Mouse (Mus musculus): ENCODE data around the gene Gm37240.

Gene Gm37240

DNA sequence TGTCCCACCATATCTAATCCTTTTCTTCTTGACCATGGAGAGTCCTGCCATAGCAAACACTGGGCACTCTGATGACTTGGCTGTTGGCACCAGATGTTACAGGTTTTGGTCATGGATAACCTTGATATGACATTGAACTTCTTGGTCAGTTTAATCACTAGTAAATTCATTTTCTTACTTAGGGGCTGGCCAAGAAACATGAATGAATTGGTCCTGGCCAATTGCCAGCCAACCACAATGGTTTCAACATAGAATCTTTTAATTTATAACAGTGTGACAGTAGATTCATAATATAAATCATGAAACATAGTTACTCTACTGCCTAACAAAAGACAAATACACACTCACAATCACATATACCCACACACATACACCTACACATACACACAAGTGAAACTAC is 501.9 kb downstream of the Gm37240 start:
- DNase-seq = no peak

DNA sequence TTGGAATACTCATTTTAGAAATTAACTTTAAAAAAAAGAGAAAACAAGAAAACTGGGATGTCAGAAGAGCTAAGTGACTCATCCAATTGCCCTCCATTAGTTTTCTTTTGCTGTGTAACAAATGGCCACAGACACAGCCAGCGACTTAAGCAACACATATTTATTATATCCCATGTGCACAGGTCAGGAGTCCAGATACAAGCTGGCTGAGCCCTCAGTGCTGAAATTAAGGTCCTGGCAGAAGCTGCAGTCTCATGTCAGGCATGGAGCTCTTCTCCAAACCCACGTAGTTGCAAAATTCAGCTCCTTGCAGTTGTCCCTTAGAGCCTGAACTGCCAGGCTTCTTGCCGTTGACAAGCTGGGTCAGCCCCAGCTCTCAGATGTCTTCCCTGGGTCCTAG is 504.0 kb downstream of the Gm37240 start:
- DNase-seq = no peak

DNA sequence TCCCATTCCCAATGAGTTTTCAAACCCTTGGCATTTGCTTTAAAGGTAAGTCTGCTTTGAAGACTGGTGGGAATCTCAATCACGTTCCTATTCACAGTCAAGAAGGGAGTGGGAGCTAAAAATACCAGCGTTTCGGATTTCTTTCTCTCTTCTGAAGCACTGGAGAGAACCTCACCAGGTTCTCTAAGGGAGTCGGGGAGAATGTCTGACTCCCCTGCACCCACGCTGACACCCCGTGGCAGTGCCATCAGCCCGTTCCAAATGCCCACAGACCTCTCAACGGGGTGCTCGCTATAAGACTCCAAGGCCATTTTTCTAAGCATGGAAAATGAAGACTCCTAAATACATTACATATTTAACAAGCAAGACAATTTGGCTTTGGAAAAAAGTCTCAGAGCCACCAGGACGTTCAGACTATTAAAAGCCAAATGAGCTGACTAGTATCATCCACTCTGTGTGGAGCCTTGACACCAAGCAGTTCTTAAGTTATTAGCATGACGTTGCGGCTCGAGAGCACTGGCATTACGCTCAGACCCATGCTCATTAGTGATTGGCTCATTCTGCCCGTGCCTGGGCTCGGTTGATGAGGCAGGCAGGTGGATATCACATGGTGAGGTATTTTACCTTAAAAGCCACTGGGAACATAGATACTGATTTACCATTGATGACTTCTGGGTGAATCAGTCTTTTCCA is 508.5 kb downstream of the Gm37240 start:
- no peak for DNase-seq

DNA sequence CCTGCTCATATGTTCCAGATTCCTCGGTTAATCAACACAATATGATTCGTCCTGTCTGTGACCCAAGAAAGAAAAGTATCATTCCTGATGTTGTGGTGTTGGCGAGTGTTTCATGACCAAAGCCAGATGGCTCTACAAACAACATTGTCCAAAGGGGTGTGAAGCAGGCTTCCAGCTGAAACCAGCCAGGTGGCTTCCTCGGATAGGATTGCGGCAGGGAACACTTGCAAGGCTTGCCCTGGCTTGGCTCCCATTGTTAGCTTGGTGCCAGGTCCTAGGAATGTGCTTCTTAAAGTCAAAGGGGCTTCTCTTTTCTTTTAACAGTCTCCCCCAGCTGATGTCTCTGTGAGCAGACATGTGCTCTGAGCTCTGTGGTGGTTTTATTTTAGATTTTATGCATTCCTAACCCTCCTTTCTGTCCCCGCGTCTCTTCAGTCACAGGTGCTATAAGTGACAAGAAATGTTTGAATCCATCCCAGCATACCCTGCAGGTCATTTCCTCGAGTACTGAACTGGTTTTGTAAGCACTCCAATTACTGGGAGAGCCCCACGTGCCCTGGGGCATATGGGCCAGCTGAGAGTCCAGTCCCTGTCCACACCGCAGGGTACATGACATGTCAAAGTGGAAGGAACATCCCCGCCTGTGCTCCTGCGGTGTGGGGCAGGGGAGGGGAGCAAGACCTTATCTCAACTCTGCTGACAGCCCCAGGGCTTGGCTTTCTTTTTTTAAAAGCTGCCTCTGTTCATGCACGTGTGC is 509.2 kb downstream of the Gm37240 start:
- DNase-seq = peak; percentile 26

DNA sequence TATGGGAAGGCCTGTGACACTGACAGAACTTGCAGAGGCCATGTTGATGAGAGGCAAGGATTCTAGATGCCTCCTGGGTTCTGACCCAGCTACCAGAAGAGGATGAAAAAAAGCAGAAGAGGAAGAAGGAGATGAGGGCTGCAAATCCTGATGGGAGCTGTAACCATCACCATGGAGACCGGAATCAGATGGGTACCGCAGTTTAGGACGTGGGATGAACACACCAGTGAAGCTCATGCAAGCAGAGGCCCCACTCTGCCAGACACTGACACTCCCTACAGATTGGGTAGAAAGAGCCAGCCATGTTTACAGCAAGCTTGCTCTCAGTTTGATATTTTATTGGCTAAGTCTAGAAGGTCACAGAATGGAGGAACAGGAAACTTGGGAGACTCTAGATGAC is 509.8 kb downstream of the Gm37240 start:
- no peak for DNase-seq

DNA sequence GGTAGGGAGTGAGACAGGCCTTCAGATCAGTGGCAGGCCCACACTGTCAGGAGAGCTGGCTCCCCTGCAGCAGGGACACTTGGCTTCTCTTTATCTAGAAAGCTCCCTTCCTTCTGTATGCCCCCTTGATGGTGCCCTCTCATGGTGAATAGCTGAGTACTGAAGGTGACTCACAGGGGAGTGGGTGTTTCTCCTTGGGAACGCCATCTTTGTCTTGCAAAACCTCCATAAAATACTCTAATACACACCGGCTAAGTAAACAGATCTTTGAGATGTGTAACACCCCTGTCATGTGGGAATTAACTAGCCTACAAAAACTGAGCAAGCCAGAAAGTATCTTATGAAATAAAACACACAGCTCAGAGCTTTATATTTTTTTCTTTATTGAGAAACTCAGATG is 510.8 kb downstream of the Gm37240 start:
- no peak for DNase-seq

DNA sequence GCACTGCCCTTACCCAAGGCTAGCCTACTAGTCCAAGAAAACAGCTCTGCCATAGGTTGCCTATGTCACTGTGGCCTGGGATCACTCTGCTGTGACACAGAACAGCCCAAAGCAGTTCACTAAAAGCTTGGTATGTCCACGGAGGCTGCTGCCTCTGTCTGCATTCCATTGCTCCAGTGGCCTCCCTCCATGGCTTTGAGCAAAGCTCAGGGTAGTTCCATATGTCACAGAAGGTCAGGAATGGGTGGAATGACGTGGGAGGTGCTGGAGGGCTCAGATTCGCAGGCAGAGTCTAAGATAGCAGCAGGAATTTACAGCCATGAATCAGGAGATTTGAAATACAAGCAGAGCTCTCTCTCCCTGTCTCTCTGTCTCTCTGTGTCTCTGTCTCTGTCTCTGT is 514.3 kb downstream of the Gm37240 start:
- DNase-seq = peak; percentile 28

DNA sequence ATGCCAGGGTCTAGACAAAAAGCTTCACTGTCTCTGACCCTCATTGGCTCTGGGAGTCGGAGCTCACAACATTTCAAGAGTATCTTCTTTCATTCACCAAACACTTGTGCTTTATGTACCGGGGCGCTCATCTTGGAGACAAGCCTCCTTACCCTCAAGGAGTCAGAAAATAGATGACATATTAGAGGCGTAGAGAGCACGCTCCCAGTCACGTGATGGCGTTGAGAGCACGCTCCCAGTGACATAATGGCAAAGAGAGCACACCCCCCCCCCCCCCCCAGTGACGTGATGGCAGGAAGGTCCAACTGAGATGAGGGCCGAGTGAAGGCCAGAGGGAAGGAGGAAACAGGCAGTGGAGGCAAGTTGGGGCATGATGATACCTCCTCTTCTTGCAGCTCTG is 517.5 kb downstream of the Gm37240 start:
- no peak for DNase-seq

DNA sequence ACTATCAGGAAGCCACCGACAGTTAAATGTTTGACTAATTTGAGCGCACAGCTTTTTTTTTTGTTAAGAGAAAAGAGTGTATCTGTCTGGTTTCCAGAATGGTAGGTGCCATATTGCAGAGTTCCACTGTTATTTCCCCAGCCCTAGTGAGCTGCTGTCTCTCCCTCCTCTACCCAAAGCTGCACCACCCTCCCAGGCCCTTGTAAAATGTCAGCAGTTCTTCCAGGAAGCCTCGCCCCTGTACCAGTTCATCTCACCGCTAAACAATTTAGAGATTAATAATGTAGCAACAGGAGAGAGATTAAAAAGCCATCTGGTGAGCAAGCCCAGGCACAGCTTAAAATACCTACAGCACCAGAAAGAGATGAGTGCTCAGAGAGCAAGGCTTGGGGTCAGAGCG is 518.2 kb downstream of the Gm37240 start:
- DNase-seq = no peak

DNA sequence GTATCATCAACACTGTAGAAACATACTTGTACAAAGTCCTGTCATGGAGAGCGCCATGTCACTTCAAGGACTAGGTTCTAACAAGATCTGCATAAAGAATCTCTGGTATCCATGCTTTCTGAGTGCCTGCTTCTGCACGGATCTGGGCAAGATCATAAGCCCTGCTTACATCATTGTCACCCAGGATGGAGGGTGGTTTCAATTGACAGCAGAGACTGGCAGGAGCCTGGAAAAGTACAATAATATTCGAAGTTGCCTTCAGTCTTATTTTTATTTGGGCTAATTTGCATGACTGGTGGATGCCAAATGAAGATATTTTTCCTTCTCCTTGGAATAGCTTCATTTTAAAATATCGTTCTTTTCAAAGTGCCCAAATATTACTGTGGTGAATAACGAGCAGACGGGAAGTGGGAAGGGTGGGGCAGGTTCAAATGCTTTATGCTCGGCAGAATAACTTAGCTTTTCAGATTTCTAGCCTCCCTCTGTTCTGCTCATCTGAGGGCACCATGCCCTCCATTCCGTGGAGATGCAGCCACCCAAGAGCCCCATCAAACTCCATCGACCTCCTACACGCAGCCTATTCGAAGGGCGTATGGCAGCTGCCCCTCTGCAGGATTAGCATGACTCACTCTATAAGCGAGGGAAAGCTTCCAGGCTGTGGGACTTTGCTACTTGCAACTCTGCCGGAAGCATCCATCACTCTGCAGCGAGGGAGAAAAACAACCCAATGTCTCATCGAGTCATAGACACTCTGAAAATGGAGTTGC is 518.8 kb downstream of the Gm37240 start:
- no peak for DNase-seq

DNA sequence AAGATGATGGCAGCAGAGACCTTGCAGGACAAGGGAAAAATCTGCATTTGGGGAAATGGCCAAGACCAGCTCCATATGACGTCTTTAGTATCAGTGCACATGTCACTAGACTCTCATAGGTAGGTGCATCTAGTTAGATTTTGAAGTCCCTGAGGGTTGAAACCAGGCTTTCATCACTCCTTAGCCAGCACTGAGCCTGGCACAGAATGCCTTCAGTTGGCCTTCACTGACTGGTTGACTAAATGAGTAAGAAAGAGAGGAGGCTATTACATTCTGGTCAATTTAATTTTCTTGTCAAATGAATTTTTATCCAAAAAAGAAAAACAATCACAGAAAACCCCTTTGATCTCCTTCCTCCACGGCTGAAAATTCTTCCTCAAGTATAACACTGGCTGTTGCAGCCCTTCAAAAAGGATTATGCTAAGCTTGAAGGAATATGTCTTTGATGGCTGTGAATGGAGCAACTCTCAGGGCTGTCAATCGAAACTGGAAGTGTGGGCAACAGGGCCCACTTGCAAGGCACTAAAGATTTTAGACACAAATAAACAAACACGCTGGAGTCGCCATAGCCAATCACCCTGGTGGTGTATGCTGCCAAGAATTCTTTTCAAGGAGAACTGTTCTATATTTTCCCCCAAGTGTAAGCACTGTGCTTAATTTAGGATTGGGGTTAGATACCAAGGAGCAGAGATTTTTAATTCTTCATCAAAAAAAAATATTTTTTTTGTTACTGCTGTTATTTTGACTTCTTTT is 522.6 kb downstream of the Gm37240 start:
- DNase-seq = no peak

DNA sequence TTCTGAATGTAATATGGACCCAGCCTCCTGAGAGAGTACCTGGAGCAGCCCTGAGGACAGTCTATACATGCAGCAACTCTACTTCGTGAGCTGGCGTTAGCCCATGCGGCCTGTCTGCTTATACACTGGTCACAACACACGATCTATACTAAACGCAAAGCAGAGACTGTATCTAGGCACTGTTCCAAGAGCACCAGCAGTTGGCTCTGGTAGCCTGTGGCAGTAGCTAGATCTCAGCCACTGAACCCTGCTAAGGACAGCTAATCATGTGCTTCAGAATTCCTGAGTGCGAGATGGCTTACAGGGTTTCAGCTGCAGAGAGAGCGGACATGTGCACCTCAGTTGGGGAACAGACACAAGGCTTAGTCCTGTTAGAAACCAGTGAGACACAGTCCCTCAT is 524.4 kb downstream of the Gm37240 start:
- no peak for DNase-seq

DNA sequence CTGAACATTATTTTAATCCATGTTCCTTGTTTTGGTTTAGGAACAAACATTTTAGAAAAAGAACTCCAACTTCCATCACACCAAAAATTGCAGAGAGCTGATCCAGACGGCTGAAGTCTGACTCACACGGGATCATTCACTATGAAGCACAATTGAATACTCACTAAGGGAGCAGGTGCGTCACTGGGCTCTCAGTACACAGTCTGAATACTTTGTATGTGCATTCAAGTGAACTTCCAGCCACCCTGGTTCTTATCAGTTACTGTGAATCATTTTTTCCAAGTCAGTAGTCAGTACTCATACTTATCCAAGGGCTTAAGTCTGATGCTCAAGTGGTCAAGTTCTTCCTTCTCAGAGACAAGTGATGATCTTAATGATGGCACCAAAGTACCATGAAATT is 530.9 kb downstream of the Gm37240 start:
- DNase-seq = no peak

DNA sequence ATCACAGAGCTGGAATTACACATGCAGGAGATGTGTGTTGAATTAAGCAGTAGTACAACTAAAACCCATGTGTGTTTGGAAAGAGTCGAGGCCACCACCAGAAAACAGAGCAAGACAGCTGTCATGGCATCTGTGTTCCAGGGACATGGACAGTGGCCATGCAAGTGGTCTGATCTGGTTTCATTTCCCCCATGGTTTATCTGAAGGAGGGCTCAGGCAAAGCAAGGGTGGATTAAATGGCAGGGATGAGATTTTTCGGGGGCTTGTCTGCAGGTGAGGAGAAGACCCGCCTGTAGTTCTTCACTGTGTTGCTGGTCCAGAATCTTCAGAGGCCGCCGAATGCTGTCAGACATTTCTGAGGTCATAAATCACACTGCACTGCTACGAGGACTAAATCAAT is 539.3 kb downstream of the Gm37240 start:
- DNase-seq = no peak

DNA sequence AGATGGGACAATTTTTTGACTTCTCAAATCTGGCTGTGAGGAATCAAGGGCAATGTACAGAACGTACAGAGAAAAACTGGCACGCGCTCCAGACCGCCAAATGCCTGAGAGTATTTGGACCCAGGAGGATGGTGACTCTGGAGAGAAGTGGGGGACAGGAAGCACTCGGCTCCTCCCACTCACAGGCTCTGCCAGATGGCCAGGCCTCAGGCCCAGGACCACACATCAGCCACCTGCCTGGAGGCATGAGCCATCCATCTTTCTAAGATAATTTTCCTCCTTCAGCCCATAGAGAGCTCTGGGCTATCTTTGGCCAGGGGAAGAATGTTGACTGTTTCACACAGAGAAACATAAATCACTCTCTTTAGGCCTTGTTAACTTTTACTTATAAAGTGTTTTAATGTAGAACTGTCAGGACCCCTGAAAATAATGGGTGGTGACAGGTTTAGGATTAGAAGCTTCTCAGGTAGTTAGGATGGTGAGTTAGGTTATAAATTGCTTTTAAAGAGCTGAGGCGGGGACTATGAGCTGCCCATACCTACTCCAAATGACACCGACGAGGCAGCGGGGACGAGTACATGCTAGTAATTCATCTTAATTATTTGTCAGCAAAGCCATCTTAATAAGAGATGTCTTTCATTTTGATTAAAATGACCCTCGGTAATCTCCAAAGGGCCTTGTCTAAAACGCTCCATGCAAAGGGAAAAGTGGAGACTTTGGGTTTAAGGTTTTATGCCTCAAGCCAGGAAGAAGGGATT is 546.0 kb downstream of the Gm37240 start:
- no peak for DNase-seq

DNA sequence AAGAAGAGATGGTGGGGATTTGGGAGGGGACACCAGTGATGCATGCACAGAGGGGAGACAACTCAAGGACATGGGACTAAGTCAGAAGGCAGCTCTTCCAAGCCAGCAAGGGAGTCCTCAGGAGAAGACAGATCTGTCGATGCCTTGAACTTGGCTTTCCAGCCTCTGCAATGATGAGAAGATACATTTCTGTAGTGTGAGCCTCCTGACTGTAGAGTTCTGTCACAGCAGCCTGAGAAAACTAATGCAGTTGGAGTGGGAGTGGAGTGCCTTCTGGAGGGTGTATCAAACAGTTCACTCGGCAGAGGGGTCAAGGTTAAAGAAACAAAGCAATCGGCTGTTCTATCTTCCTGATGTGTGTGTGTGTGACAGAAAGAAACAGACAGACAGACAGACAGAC is 546.8 kb downstream of the Gm37240 start:
- no peak for DNase-seq

DNA sequence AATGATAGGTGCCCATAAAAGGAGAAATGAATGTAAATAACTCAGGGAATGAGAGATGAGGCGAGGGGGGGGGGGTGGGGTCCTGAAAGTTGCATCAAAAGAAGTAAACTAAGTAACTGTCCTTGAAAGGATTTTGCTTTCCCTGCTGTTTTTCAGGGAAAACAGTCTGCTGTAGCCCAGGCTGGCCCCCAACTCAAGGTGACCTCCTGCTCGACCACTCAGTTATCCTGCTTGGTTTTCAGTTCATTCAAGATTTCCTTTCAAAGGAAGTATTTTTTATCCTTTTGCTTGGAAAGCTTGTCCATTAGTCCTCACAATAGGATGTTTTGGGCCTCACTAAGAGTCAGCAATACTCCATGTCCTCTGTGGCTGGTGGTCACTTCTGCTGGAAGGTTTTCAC is 547.4 kb downstream of the Gm37240 start:
- no peak for DNase-seq

DNA sequence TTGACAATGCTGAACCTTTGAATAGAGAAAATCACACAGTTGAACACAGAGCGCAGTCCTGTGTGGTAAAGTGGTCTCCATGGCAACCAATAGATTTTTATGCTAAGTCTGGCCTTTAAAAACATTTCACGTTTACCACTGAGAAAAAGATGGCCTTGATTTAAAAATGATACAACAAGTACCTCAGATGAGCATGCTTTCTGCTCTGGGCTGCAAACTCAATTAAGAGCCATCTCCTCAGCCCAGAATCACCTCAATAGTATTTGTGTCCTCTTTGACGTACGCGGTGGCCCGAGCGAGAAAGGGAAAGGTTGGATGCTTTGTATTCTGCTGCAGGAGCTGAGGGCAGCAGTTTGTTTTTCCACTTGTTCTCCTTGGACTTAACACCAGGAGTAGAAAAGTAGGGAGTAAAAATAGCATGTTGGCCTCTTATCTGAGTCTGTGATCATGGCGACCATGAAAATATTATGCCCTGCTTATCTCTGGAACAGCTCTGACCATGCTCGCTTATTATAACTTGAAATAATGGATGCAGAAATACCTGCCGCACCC is 548.0 kb downstream of the Gm37240 start:
- DNase-seq = no peak

DNA sequence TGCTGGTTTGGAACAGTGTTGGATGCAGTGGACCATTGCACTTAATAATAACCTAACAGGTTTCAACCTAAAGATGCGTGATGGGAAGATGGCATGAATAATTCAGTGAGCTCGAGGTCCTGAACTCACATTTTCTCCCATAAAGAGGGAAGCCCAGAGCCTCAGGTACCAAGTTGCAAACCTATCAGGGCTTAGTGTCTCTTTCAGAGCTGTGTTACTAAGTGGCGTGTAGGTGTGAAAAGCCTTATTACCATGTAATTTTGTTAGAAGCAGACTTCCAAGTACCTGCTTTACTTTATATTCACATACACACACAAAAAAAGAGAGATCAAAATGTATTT is 548.6 kb downstream of the Gm37240 start:
- DNase-seq = no peak

DNA sequence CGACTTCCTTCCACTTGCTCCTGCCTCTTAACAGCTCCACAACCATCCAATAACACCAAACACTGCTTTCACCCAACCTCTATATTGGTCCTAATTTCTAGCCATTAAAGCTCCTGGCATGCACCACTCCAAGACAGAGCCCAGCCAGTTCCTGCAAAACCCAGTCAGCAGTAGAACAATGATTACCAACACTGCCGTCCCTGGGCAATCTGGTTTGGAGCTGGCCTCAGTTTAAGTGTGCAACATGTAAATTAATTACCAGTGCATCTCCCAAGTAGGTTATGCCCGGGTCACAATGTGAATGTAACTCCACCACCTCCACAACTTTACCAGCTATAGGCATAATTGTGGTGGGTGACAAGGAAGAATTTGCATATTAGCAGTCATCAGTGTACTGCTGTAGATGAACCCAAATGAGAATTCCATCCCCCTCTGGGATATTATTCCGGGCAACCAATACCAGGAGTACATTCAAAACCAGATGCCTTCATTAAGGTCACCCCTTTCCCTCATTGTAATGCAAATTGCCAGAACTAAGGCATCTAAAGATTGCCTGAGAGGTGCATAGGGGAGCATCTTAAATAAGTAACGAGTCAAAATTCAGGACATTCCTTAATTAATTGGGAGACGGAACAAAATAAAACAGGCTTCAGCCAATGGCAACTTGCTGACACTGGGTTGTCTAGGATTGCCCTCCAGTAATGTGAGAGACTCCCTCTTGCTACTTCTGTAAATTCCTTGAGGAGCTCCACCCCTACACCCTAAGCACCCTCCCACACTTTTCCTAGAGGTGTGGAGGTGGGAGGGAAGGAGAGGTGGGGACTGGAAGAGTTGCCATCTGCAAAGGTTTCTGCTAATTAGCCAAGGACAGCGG is 549.2 kb downstream of the Gm37240 start:
- no peak for DNase-seq

DNA sequence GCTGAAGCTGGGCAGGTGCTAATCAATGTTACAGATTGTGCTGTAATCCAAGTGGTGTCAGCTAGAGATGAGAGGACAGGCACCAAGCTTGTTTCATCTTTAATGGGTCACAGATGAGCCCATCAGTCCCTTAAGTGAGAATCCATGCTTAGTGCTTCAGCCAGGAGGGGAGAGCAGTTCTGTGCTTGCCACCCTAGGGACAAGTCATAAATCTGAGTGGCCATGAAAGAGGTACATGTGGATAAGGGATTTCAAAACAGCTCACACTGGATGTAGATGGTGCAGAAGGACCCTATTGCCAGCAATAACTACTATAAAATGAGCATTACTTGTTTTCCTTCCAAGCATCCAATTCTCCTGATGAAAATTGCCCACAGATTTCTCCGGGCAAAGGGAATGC is 551.8 kb downstream of the Gm37240 start:
- no peak for DNase-seq
